Mouse (Mus musculus) T-helper 2 cell (primary cell): ENCODE data around the gene Atp5b.
"Not testable (repeated sequence)": the region's sequence is repeated elsewhere in the genome, so short reads cannot be mapped to it uniquely, and the experiment has no call there.

Experiments used
- in situ Hi-C: fragments of 300-600 bp; cut with MboI, MseI; formaldehyde crosslinking; loops from one replicate; pipeline ENCODE4 v1.15.1; 2025; ENCODE audit warnings: high pct_unique_total_duplicates

Atp5b gene

DNA sequence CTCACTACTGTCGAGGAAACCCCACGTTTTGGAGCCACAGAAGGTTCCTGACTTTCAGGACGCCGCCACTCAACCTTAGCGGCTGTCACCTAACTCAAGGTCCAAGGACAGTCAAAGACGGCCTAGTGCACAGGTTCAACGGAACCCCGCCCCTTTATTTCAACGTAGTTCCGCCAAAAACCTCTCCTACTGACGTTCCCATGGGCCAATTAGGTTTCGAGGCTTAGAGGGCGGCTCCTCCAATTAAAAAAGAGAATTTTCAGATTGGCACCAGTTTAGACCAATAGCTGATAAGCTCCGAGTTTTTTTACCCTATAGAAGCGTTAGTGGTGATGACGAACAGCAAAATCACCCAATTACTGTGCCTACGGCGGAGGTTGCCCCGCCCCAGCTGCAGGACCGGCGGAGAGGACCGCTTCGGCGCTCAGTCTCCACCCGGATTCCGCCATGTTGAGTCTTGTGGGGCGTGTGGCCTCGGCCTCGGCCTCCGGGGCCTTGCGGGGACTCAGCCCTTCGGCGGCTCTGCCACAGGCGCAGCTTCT is at the start of gene Atp5b:
TSS of gene Atp5b (plus strand) at position 394 of the 542 bp plus-strand sequence.
- in situ Hi-C loops: no loop called here

GRCm38 (mm10) chr10:128036746-128037425 is 46.2 kb upstream of the Atp5b start:
- in situ Hi-C loops: no loop called here

DNA sequence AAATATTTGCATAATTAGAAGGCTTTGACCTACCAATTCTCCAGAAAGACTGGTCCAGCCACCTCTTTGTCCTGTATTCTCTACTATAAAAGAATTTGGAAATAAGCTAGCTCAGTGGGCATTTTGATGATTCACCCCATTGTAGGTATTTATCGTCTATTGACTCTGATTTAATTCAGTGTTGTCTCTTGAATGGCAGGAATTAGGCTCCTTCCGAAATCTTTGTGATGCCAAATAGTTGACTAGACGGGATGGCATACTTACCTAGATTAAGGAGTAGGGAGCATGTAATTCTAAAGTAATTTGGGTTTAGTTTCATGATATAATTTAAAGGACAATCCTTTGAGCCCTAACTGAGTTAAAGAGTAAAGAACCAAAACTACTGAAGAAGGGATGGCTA is 45.2 kb upstream of the Atp5b start:
- in situ Hi-C loops: no loop called here

GRCm38 (mm10) chr10:128039167-128039566 is 43.9 kb upstream of the Atp5b start:
- in situ Hi-C loops: no loop called here

DNA sequence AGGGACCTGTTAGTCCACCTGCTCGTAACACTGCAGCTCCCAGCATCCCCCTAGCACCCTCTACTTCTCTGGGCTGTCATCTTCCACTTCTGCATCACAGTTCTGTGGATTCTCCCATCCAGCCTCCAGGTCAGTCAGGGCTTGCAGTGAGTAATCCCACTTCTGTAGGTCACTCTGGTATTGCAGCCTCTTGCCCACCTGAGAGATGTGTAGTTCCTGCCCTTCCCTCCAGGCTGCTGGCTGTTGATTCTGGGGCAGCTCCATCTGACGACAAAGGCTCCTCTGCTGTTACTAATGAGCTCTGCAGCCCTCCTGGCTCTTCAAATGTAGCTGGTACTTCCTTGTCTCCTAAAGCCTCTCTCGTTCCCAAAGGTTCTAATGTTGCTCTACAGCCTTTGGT is 43.2 kb upstream of the Atp5b start:
- in situ Hi-C loops: no loop called here

DNA sequence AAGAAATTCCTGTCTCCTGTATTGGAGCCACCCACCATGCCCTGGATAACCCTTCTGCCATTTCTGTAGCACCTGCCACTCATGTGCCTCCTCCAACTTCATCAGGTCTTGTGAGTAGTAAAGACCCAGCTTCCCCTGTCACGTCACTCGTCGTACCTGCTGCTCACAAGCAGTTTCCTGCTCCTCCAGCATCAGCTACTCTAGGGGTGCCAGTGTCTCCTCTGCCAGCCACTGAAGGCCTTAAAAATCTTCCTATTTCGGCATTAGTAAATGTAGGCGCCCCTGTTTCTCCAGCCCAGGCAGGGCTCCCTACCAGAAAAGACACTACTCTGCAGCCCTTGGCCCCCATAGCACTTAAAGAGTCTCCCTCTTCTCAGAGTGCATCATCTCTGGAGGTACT is 42.8 kb upstream of the Atp5b start:
- in situ Hi-C loops: no loop called here

GRCm38 (mm10) chr10:128041636-128042035 is 41.4 kb upstream of the Atp5b start:
- in situ Hi-C loops: no loop called here

DNA sequence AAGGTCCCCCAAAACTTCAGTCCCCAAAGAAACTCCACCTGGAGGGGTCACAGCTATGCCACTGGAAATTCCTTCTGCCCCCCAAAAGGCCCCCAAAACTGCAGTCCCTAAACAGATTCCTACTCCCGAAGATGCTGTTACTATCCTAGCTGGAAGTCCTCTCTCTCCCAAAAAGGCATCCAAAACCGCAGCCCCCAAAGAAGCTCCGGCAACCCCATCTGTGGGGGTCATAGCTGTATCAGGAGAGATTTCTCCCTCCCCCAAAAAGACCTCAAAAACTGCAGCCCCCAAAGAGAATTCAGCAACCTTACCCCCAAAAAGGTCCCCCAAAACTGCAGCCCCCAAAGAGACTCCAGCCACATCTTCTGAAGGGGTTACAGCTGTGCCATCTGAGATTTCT is 40.6 kb upstream of the Atp5b start:
- in situ Hi-C loops: no loop called here

DNA sequence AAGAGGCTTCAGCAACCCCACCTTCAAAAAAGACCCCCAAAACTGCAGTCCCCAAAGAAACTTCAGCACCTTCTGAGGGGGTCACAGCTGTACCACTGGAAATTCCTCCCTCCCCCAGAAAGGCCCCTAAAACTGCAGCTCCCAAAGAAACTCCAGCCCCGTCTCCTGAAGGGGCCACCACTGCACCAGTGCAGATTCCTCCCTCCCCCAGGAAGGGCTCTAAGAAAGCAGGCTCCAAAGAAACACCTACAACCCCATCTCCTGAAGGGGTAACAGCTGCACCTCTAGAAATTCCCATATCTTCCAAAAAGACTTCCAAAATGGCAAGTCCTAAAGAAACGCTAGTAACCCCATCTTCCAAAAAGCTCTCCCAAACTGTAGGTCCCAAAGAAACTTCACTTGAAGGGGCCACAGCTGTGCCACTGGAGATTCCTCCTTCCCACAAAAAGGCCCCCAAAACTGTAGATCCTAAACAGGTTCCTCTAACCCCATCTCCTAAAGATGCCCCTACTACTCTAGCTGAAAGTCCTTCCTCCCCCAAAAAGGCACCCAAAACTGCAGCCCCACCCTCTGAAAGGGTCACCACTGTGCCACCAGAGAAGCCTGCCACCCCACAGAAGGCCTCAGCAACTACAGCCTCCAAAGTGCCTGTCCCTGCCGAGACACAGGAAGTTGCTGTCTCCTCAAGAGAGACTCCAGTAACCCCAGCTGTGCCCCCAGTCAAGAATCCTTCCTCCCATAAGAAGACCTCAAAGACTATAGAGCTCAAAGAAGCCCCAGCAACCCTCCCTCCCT is 39.8 kb upstream of the Atp5b start:
- in situ Hi-C loops: no loop called here

DNA sequence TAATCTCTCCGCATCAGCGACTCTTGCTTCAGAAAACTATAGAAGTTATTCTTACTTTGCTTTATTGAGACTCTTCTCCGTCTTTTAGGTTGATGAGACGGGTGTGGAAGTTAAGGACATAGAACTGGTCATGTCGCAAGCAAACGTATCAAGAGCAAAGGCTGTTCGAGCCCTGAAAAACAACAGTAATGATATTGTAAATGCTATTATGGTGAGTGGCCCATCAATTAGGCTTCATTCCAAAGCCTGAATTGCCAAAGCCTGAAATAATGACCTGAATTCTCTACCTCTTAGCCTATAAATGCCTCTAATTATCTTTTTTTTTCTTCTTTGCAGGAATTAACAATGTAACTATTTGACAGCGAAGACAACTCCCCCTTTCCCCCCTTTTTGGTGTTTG is 34.9 kb upstream of the Atp5b start:
- in situ Hi-C loops: no loop called here

DNA sequence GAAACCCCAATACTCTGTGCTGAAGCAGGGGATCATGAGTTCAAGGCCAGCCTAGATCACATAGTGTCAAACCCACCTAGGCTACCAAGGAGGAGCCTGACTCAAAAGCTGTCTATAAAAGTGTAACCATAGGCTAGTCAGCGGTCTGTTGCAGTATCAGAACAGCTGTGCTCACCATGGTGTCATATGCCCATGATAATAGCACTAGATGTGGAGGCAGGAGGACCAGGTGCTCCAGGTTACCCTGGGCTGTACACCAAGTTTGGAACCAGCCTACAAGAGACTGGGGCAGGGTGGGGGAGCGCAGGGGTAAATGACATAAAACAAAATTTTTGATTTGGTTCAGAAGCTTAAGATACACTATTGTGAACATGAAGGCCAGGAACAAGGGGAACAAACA is 33.3 kb upstream of the Atp5b start:
- in situ Hi-C loops: no loop called here

DNA sequence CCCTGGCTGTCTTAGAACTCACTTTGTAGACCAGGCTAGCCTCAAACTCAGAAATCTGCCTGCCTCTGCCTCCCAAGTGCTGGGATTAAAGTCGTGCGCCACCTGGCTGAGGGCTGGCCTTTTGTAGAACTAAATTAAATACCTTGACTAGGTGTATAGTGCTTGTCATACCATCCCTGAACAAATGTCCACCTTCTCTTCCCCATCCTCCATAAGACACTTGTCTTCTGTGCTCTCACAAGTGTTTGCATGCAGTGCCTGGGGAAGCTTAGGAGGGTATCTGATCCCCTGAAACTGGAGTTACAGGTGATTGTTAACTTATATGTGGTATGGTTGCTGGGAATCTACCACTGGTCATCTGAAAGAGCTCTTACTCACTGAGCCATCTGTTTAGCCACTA is 32.7 kb upstream of the Atp5b start:
- in situ Hi-C loops: no loop called here

DNA sequence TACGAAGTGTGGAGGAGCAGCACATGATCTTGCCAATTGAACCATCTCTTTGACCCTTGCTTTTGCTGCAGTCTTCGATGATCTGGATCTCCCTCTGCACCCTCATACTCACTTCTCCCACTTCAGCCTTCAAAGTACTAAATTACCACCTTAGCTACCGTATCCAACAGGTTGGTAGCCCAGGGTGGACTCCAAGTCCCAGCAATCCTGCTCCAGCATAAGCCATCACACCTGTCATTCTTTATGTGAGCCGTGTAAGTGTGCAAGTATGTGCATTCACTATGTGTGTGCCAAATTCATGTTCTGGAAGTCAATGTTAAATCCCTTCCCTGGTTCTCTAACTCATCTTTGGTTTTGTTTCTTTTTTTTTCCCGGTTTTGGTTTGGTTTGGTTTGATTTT is 31.5 kb upstream of the Atp5b start:
- in situ Hi-C loops: no loop called here

GRCm38 (mm10) chr10:128052136-128052535 is 30.9 kb upstream of the Atp5b start:
- in situ Hi-C loops: not testable (repeated sequence)

GRCm38 (mm10) chr10:128053001-128053400 is 30.1 kb upstream of the Atp5b start:
- in situ Hi-C loops: no loop called here

GRCm38 (mm10) chr10:128058184-128058583 is 24.9 kb upstream of the Atp5b start:
- in situ Hi-C loops: no loop called here

- in situ Hi-C loops: no loop called here
These were observed 24.4 kb upstream of the Atp5b start, which contains the start of gene Ptges3 for GRCm38 (mm10) chr10:128058601-128059151. Gene Ptges3 (plus strand): TSS chr10:128058954.

DNA sequence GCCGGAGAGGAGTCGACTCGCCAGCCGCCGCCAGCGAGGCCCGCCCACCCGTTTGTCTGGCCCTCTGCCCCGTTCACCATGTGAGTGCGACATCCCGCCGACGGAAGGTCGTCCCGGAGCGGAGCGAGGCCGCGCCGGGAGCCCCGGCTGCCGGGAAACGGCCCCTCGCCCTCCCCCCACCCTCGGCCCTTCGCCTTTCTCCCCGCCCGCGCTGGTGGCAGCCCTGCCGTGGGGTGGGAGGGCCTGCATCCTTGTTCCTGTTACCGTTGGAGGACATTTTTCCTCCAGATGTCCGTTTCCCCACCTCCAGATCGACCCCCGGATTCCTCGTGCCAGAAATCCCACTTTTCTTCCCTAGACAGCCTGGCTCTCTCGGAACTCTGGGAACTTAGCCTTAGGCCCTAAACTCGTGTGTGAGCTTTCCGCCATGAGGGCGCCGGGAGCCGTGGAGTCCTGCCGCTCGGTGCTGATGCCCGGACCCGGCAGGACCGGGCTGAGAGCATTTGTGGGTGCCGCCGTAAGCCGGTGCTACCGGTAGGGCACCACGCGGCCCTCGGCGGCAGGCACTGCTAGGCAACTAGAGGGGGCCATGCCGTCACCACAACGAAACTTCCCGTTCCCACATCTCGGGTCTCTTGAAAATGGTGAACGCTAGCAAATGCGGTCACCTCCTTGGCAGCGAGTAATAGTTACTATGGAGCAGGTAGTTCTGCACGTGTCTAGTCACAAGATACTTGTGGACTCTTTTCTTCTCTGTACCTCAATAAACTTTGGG is 23.7 kb upstream of the Atp5b start:
- in situ Hi-C loops: no loop called here

DNA sequence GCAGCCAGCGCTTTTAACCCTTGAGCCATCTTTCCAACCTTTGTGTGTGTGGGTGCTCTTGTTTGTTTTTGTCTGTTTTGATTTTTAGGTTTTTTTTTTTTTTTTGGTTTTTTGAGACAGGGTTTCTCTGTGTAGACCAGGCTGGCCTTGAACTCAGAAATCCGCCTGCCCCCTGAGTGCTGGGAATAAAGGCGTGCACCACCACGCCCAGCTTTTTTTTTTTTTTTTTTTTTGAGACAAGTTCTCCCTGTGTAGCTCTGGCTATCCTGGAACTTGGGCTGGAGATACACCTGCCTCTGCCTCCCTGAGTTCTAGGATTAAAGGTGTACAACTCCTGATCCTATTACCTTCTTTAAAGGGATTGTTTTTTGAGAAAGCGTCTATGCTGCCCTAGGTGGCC is 22.0 kb upstream of the Atp5b start:
- in situ Hi-C loops: no loop called here

- in situ Hi-C loops: no loop called here
These were observed 20.7 kb upstream of the Atp5b start for GRCm38 (mm10) chr10:128062221-128062989.

DNA sequence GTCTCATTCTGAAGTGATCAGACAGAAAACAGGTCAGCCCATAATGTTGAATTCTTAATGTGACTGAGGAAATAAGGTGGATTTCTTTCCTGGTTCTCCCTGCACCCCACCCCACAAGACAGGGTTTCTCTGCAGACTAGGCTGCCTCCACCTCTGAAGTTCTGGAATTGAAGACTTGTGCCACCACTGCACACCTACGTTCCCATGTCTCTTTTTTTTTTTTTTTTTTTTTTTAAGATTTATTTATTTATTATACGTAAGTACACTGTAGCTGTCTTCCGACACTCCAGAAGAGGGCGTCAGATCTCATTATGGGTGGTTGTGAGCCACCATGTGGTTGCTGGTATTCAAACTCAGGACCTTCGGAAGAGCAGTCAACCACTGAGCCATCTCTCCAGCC is 17.0 kb upstream of the Atp5b start:
- in situ Hi-C loops: no loop called here
